Mouse (Mus musculus) CH12.LX (cell line): ENCODE data around the gene Hspb11. TPM values are rescaled to one million over a fixed set of nuclear protein-coding genes. Genes with fewer than 3 reads are reported as not detected.

Source experiments
- DNase-seq: peaks from one replicate; pipeline ENCODE4 v3.0.0-alpha.2; 2013; ENCODE audit errors: extremely low read depth
- H3K27ac ChIP-seq: 2 replicates; pipeline ENCODE4 v1.5.1; 2012; ENCODE audit warnings: low read depth, mild to moderate bottlenecking, control low read depth, moderate library complexity; ENCODE audit not compliant: insufficient read depth
- H3K27me3 ChIP-seq: replicated peaks from 2 replicates; pipeline ENCODE3; 2012; ENCODE audit warnings: inconsistent platforms
- H3K36me3 ChIP-seq, 2 experiments: replicated peaks in 1 of 2; 2 replicates each; pipeline versions ENCODE3 to v1.6.1; 2012; ENCODE audit warnings: inconsistent platforms in 1 of 2, low read length in 1 of 2, mild to moderate bottlenecking in 1 of 2, mixed read lengths in 1 of 2, moderate library complexity in 1 of 2; ENCODE audit not compliant: control insufficient read depth in 1 of 2, insufficient read depth in 1 of 2
- H3K4me1 ChIP-seq, 2 experiments: 2 replicates each; pipeline ENCODE4 v1.6.1; 2012; ENCODE audit warnings: inconsistent platforms in 1 of 2, moderate library complexity in 1 of 2; ENCODE audit not compliant: insufficient read depth in 2 of 2, control insufficient read depth in 1 of 2
- H3K4me2 ChIP-seq: 2 replicates; pipeline ENCODE4 v1.6.1; 2012; ENCODE audit warnings: low read depth, mild to moderate bottlenecking, control low read depth; ENCODE audit not compliant: poor library complexity, insufficient read depth, severe bottlenecking
- H3K4me3 ChIP-seq, 3 experiments: fragments of 150-350 bp in 1 of 3; sonication (generic) in 1 of 3; replicated peaks in 1 of 3; 2 replicates each; pipeline versions ENCODE3 to v1.5.1; 2011 to 2012; ENCODE audit warnings: low read depth in 2 of 3, low read length in 2 of 3, mild to moderate bottlenecking in 2 of 3, moderate library complexity in 2 of 3, control low read depth in 1 of 3, improper control_type of control experiment in 1 of 3, inconsistent platforms in 1 of 3, mixed read lengths in 1 of 3; ENCODE audit not compliant: poor library complexity in 1 of 3
- H3K79me2 ChIP-seq: replicated peaks from 2 replicates; pipeline ENCODE4 v1.6.1; 2012; ENCODE audit warnings: mild to moderate bottlenecking, moderate library complexity; ENCODE audit not compliant: control insufficient read depth, poor library complexity, insufficient read depth, severe bottlenecking; ENCODE audit errors: extremely low read depth
- H3K9ac ChIP-seq: 2 replicates; pipeline ENCODE4 v1.6.1; 2012; ENCODE audit warnings: low read depth, mild to moderate bottlenecking, control low read depth, moderate library complexity; ENCODE audit not compliant: insufficient read depth
- H3K9me3 ChIP-seq: replicated peaks from 2 replicates; pipeline ENCODE3; 2012; ENCODE audit warnings: low read length, inconsistent platforms, mixed read lengths
- CTCF ChIP-seq, 2 experiments: IDR thresholded peaks in 1 of 2; conservative IDR thresholded peaks in 1 of 2; 2 replicates each; pipeline ENCODE4 v1.5.1; 2011 to 2012; ENCODE audit warnings: low read depth in 2 of 2, low read length in 2 of 2, improper control_type of control experiment in 1 of 2, inconsistent platforms in 1 of 2, mild to moderate bottlenecking in 1 of 2, moderate library complexity in 1 of 2
- ETS1 ChIP-seq: conservative IDR thresholded peaks from 2 replicates; pipeline ENCODE4 v1.6.1; 2012; ENCODE audit warnings: low read depth, mild to moderate bottlenecking, inconsistent platforms, low read length, improper control_type of control experiment, moderate library complexity
- GABPA ChIP-seq: IDR thresholded peaks from 2 replicates; pipeline ENCODE4 v1.6.1; 2012; ENCODE audit warnings: low read depth, low read length, improper control_type of control experiment, inconsistent platforms; ENCODE audit not compliant: insufficient replicate concordance
- IRF4 ChIP-seq: IDR thresholded peaks from 2 replicates; pipeline ENCODE4 v1.6.1; 2014; ENCODE audit warnings: low read depth, mild to moderate bottlenecking, inconsistent platforms, low read length, improper control_type of control experiment
- JUND ChIP-seq: conservative IDR thresholded peaks from 2 replicates; pipeline ENCODE4 v1.6.1; 2011; ENCODE audit warnings: low read depth, low read length, improper control_type of control experiment
- KAT2A ChIP-seq: IDR thresholded peaks from 2 replicates; pipeline ENCODE4 v1.6.1; 2012; ENCODE audit warnings: low read length, improper control_type of control experiment, inconsistent platforms; ENCODE audit not compliant: insufficient replicate concordance
- MAFK ChIP-seq: IDR thresholded peaks from 2 replicates; pipeline ENCODE4 v1.6.1; 2011; ENCODE audit warnings: low read length, improper control_type of control experiment; ENCODE audit not compliant: insufficient replicate concordance
- MAZ ChIP-seq: IDR thresholded peaks from 2 replicates; pipeline ENCODE4 v1.6.1; 2012; ENCODE audit warnings: low read depth, mild to moderate bottlenecking, inconsistent platforms, low read length, improper control_type of control experiment, moderate library complexity
- MEF2A ChIP-seq: IDR thresholded peaks from 2 replicates; pipeline ENCODE4 v1.6.1; 2014; ENCODE audit warnings: low read depth, mild to moderate bottlenecking, inconsistent platforms, low read length, improper control_type of control experiment, borderline replicate concordance
- NELFE ChIP-seq: IDR thresholded peaks from 2 replicates; pipeline ENCODE4 v1.6.1; 2011; ENCODE audit warnings: low read depth, low read length, improper control_type of control experiment
- NRF1 ChIP-seq: IDR thresholded peaks from 2 replicates; pipeline ENCODE4 v1.6.1; 2014; ENCODE audit warnings: low read depth, mild to moderate bottlenecking, inconsistent platforms, low read length, improper control_type of control experiment, moderate library complexity
- POLR2A ChIP-seq: IDR thresholded peaks from 2 replicates; pipeline ENCODE4 v1.6.1; 2011; ENCODE audit warnings: low read depth, mild to moderate bottlenecking, improper control_type of control experiment, low read length
- RAD21 ChIP-seq: IDR thresholded peaks from 2 replicates; pipeline ENCODE4 v1.6.1; 2011; ENCODE audit warnings: low read depth, mild to moderate bottlenecking, low read length, improper control_type of control experiment, moderate library complexity
- SMC3 ChIP-seq: IDR thresholded peaks from 2 replicates; pipeline ENCODE4 v1.6.1; 2011; ENCODE audit warnings: low read depth, low read length, improper control_type of control experiment
- TBP ChIP-seq: conservative IDR thresholded peaks from 2 replicates; pipeline ENCODE4 v1.6.1; 2011; ENCODE audit warnings: low read depth, low read length, improper control_type of control experiment
- TCF12 ChIP-seq: IDR thresholded peaks from 2 replicates; pipeline ENCODE4 v1.6.1; 2014; ENCODE audit warnings: low read depth, mild to moderate bottlenecking, inconsistent platforms, low read length, improper control_type of control experiment
- UBTF ChIP-seq: IDR thresholded peaks from 2 replicates; pipeline ENCODE4 v1.6.1; 2012; ENCODE audit warnings: low read depth, mild to moderate bottlenecking, inconsistent platforms, low read length, improper control_type of control experiment, moderate library complexity
- USF1 ChIP-seq: IDR thresholded peaks from 2 replicates; pipeline ENCODE4 v1.6.1; 2014; ENCODE audit warnings: low read depth, mild to moderate bottlenecking, inconsistent platforms, low read length, improper control_type of control experiment
- ZC3H11A ChIP-seq: IDR thresholded peaks from 2 replicates; pipeline ENCODE4 v1.6.1; 2012; ENCODE audit warnings: low read depth, mild to moderate bottlenecking, inconsistent platforms, low read length, improper control_type of control experiment
- ZKSCAN1 ChIP-seq: IDR thresholded peaks from 2 replicates; pipeline ENCODE4 v1.6.1; 2012; ENCODE audit warnings: low read depth, inconsistent platforms, low read length, improper control_type of control experiment, borderline replicate concordance
- ZNF384 ChIP-seq: IDR thresholded peaks from 2 replicates; pipeline ENCODE4 v1.6.1; 2012; ENCODE audit warnings: low read depth, low read length, improper control_type of control experiment, inconsistent platforms
- dilution Hi-C: fragments of 300-500 bp; cut with MboI; formaldehyde crosslinking; loops from 2 replicates; pipeline ENCODE4 v1.14.3; 2020; ENCODE audit warnings: low sequenced_read_pairs; ENCODE audit not compliant: extremely low pct_unique_long_range_greater_than_20kb, extremely low pct_ligation_motif_present
- in situ Hi-C: fragments of 300-500 bp; cut with MboI; formaldehyde crosslinking; loops from 3 replicates; pipeline ENCODE4 v1.14.3; 2019; ENCODE audit warnings: low sequenced_read_pairs, low pct_ligation_motif_present, low pct_unique_long_range_greater_than_20kb, mixed read lengths
- polyA plus RNA-seq: library from polyadenylated mRNA; unstranded; fragments of >175 nt; gene quantifications from 2 replicates; pipeline ENCODE4 v1.2.1, GENCODE M21; 2012; ENCODE audit warnings: low read depth; ENCODE audit not compliant: insufficient read length
- total RNA-seq, 2 experiments: library from RNA; depleted of rRNA; stranded (reverse); fragments of 300-350 nt in 1 of 2; fragments of >200 nt in 1 of 2; gene quantifications; 2 replicates each; pipeline ENCODE4 v1.2.3; 2012 to 2014

Hspb11 gene
- total and polyA plus RNA-seq, 3 experiments, result 19.7 to 46.3 (median 38.7) TPM

DNA sequence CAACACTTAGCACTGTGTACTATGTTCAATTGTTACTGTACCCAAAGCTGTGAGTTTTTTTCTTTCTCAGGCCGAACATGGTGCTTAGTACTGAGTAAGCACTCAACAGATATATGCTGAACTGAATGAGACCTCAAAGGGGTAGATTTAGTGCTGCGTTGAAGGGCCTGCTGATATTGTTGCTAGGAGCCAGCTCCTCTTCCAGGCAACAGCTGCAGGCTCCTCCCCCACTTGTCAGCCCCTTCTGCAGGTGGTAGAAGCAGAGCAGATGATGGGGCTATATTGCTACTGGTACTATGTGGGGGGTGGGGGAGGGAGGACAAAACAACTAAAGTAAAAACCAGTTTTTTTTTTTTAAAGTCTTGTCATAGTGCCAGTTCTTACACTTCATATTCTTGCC, 3.9 kb upstream of the Hspb11 start:
- DNase-seq, result peak; percentile 19
- no peaks in the 10 kb centered on the region for H3K9me3 ChIP-seq
- H3K9ac ChIP-seq, result no peak overlapping the region
- dilution Hi-C loops (no loop called here), in situ Hi-C loops (no loop called here)
- peaks cover 6% of the 10 kb centered on the region for H3K79me2 ChIP-seq
- H3K4me3 ChIP-seq, result no peak overlapping the region
- TF ChIP-seq POLR2A (no peak), ZKSCAN1 (no peak), TBP (no peak), UBTF (no peak), TCF12 (no peak), MEF2A (no peak), GABPA (no peak), ETS1 (no peak), SMC3 (no peak), MAZ (no peak), RAD21 (no peak), NELFE (no peak), MAFK (no peak), USF1 (no peak), JUND (no peak), NRF1 (no peak), IRF4 (no peak), KAT2A (no peak), ZNF384 (no peak)
- no peaks in the 10 kb centered on the region for H3K27me3 ChIP-seq
- peaks cover 5 to 26% of the 10 kb centered on the region in 2 experiments for H3K36me3 ChIP-seq
- peaks cover 0 to 39% of the 10 kb centered on the region in 2 experiments; a peak in 2 of 4 replicates for H3K4me1 ChIP-seq
- H3K27ac ChIP-seq, result no peak overlapping the region
- no peak overlapping the region for H3K4me2 ChIP-seq

- dilution Hi-C loops, result no loop called here
- Histone ChIP-seq H3K27me3 (no peaks in the 10 kb centered on the region), H3K9me3 (no peaks in the 10 kb centered on the region), H3K79me2 (peaks cover 6% of the 10 kb centered on the region), H3K4me1 (peaks cover 2 to 44% of the 10 kb centered on the region in 2 experiments; a peak in 3 of 4 replicates), H3K4me2 (no peak overlapping the region), H3K9ac (no peak overlapping the region), H3K4me3 (no peak overlapping the region), H3K27ac (no peak overlapping the region), H3K36me3 (peaks cover 5 to 16% of the 10 kb centered on the region in 2 experiments)
- TF ChIP-seq RAD21 (peak; percentile 77), ZNF384 (no peak), CTCF (conservative IDR thresholded peaks at IDR 0.05 in 1 of 2, IDR thresholded peaks at IDR 0.05 in 1 of 2; ENCODE audit: low read depth in 2 of 2, low read length in 2 of 2) (peak; percentile 37 to 87; a peak in 3 of 4 replicates), ZC3H11A (peak; percentile 4; the same call in 1 of the 2 replicates), SMC3 (peak; percentile 87)
- in situ Hi-C loops, result loop anchor here (5.0 kb wide), 1 partner anchor 97 kb away; no protein-coding TSS in a partner anchor
- peak; percentile 65 for DNase-seq
Measured at GRCm38 (mm10) chr4:107250494-107250893, 2.9 kb upstream of the Hspb11 start.
